Mouse (Mus musculus) hindbrain, embryonic 10.5 days (tissue): Measurements from ENCODE around the gene Slc25a38. TPM values are rescaled to one million over a fixed set of nuclear protein-coding genes. Genes with fewer than 3 reads are reported as not detected.

Source experiments
- DNase-seq: peaks from one replicate; pipeline ENCODE4 v3.0.0-alpha.2; 2017; ENCODE audit warnings: low spot score
- H3K27ac ChIP-seq: fragments of 300-500 bp; sonication (generic); 2 replicates; pipeline ENCODE4 v1.5.1; 2016; ENCODE audit warnings: mild to moderate bottlenecking, moderate library complexity
- H3K27me3 ChIP-seq: fragments of 300-500 bp; sonication (generic); 2 replicates; pipeline ENCODE4 v1.6.1; 2016; ENCODE audit warnings: mild to moderate bottlenecking; ENCODE audit not compliant: poor library complexity, insufficient read depth, severe bottlenecking
- H3K36me3 ChIP-seq: fragments of 300-500 bp; sonication (generic); 2 replicates; pipeline ENCODE4 v1.6.1; 2016; ENCODE audit warnings: mild to moderate bottlenecking, moderate library complexity
- H3K4me1 ChIP-seq: fragments of 300-500 bp; sonication (generic); replicated peaks from 2 replicates; pipeline ENCODE4 v1.6.1; 2016; ENCODE audit warnings: mild to moderate bottlenecking
- H3K4me3 ChIP-seq: fragments of 300-500 bp; sonication (generic); 2 replicates; pipeline ENCODE4 v1.5.1; 2016; ENCODE audit warnings: mild to moderate bottlenecking, moderate library complexity
- H3K9me3 ChIP-seq: fragments of 300-500 bp; sonication (generic); 2 replicates; pipeline ENCODE4 v1.6.1; 2016; ENCODE audit warnings: mild to moderate bottlenecking, moderate library complexity
- WGBS: fragments of 180-500 bp; shearing (Covaris S2); methylation state at CpG from one replicate; pipeline ENCODE4 v1.1.7; 2016; 5-methylcytosine and 5-hydroxymethylcytosine counted together
- polyA plus RNA-seq: library from polyadenylated mRNA; unstranded; fragments of >200 nt; fragmentation: Nextera tagmentation; extraction: Ambion mirVana; gene quantifications from 2 replicates; pipeline ENCODE4 v1.2.1, GENCODE M21; 2016

The Slc25a38 gene
- polyA plus RNA-seq, 1 experiment from 2014 or later: 43.5 TPM

GRCm38 (mm10) chr9:120167826-120168225, 57.7 kb downstream of the Slc25a38 start:
- WGBS: 66% methylated on average over 11 of the region's 11 CpGs
- no peak for DNase-seq

GRCm38 (mm10) chr9:120171295-120171694, 61.1 kb downstream of the Slc25a38 start:
- Histone ChIP-seq H3K4me3 (no peak overlapping the region), H3K27me3 (peaks cover 6% of the 10 kb centered on the region; the same call in 1 of the 2 replicates), H3K36me3 (no peaks in the 10 kb centered on the region), H3K4me1 (no peaks in the 10 kb centered on the region), H3K27ac (no peak overlapping the region), H3K9me3 (peaks cover 13% of the 10 kb centered on the region; the same call in 1 of the 2 replicates)
- 43% methylated on average over 5 of the region's 5 CpGs for WGBS
- peak; percentile 58 for DNase-seq

More at GRCm38 (mm10) chr9:120167826-120168225, 57.7 kb downstream of the Slc25a38 start:
- Histone ChIP-seq H3K36me3 (no peaks in the 10 kb centered on the region), H3K27ac (no peak overlapping the region), H3K4me1 (no peaks in the 10 kb centered on the region), H3K9me3 (peaks cover 9% of the 10 kb centered on the region; the same call in 1 of the 2 replicates), H3K27me3 (peaks cover 6% of the 10 kb centered on the region; the same call in 1 of the 2 replicates), H3K4me3 (no peak overlapping the region)

Other genes with a start within 250 kb of the Slc25a38 start
- 62.6 and 69.7 TPM in 2 replicates for gene Wdr48, start 215.5 kb upstream of the Slc25a38 start, polyA plus RNA-seq
- gene Gorasp1, start 172.8 kb upstream of the Slc25a38 start, polyA plus RNA-seq: 27.8 and 29.6 TPM in 2 replicates
- 0.71 and 1.4 TPM in 2 replicates for gene Ttc21a, start 172.8 kb upstream of the Slc25a38 start, polyA plus RNA-seq
- 3.5 and 4.6 TPM in 2 replicates for gene Csrnp1, start 125.7 kb upstream of the Slc25a38 start, polyA plus RNA-seq
- gene Xirp1, start 86.8 kb upstream of the Slc25a38 start, polyA plus RNA-seq: 0.05 and 0.44 TPM in 2 replicates
- gene Cx3cr1, start 40.5 kb upstream of the Slc25a38 start, polyA plus RNA-seq: 6.3 and 8.2 TPM in 2 replicates
- not detected in 2 replicates for gene Ccr8, start 18.3 kb upstream of the Slc25a38 start, polyA plus RNA-seq
- gene Rpsa, start 17.3 kb downstream of the Slc25a38 start, polyA plus RNA-seq: 1,315 and 1,519 TPM in 2 replicates
- gene Mobp, start 39.3 kb downstream of the Slc25a38 start, polyA plus RNA-seq: 0.22 and 0.26 TPM in 2 replicates
- 0.76 and 0.80 TPM in 2 replicates for gene Myrip, start 191.1 kb downstream of the Slc25a38 start, polyA plus RNA-seq